Mouse (Mus musculus): Measurements from ENCODE around the gene Faap100.

Gene Faap100

GRCm38 (mm10) chr11:120319310-120319709, 59.3 kb downstream of the Faap100 start:
- DNase-seq (ENCODE audit: low spot score), result no peak

Measured in ovary, postnatal 10 days (tissue).